Mouse (Mus musculus) A20 (cell line): ENCODE results near the gene AU022751.
"Not testable (repeated sequence)": the region's sequence is repeated elsewhere in the genome, so short reads cannot be mapped to it uniquely, and the experiment has no call there.

Experiments used
- DNase-seq: peaks from one replicate; pipeline ENCODE4 v3.0.0-alpha.2; 2011; ENCODE audit warnings: low read depth, low spot score

The AU022751 gene

GRCm38 (mm10) chrX:6082954-6083680, at the start of gene AU022751:
Gene AU022751, minus strand, starts transcription at chrX:6083419.
- no peak for DNase-seq

GRCm38 (mm10) chrX:6091996-6092757, 9.0 kb upstream of the AU022751 start:
- no peak for DNase-seq

- no peak for DNase-seq
These were observed 8.3 kb upstream of the AU022751 start for GRCm38 (mm10) chrX:6091547-6091946.

- no peak for DNase-seq
These were observed 21.7 kb downstream of the AU022751 start for GRCm38 (mm10) chrX:6061563-6061962.

GRCm38 (mm10) chrX:6047936-6048614, 35.1 kb downstream of the AU022751 start:
- DNase-seq, result not testable (repeated sequence)

GRCm38 (mm10) chrX:6047066-6047935, 35.9 kb downstream of the AU022751 start, which contains the start of gene Nudt11:
Gene Nudt11, plus strand, starts transcription at chrX:6047453.
- not testable (repeated sequence) for DNase-seq
